Mouse (Mus musculus) myocyte (in vitro differentiated cells): ENCODE data around the gene Lamc1.

ENCODE experiments used
- CEBPB ChIP-seq: IDR thresholded peaks from 2 replicates; pipeline ENCODE4 v1.6.1; 2011; ENCODE audit warnings: mild to moderate bottlenecking, moderate library complexity; ENCODE audit not compliant: poor library complexity, insufficient read depth, severe bottlenecking
- MAX ChIP-seq: IDR thresholded peaks from one replicate; pipeline ENCODE4 v1.6.1; 2011; ENCODE audit warnings: low read depth, mild to moderate bottlenecking, control low read depth
- POLR2A ChIP-seq: IDR thresholded peaks from one replicate; pipeline ENCODE4 v1.6.1; 2011; ENCODE audit warnings: low read depth, mild to moderate bottlenecking, control low read depth, moderate library complexity; ENCODE audit not compliant: insufficient read length
- POLR2AphosphoS2 ChIP-seq: IDR thresholded peaks from one replicate; pipeline ENCODE4 v1.6.1; 2011; ENCODE audit warnings: low read depth, control low read depth; ENCODE audit not compliant: insufficient read length
- TCF12 ChIP-seq: IDR thresholded peaks from one replicate; pipeline ENCODE4 v1.6.1; 2011; ENCODE audit warnings: mild to moderate bottlenecking, control low read depth; ENCODE audit not compliant: poor library complexity, insufficient read depth, severe bottlenecking

GRCm38 (mm10) chr1:153347040-153347439 is 14.5 kb upstream of the Lamc1 start:
- no peak for TF ChIP-seq POLR2A
- TF ChIP-seq POLR2AphosphoS2: no peak
- TF ChIP-seq CEBPB: no peak
- TF ChIP-seq MAX: no peak
- no peak for TF ChIP-seq TCF12
